Mouse (Mus musculus) CH12.LX (cell line): ENCODE measurements at regions not wholly inside any gene's neighbourhood (a gene's known extent, or its start where the extent isn't known, plus 50 kb on each side); places are given as distances from the start of the nearest gene placed in this dataset.

ENCODE experiments used
- DNase-seq: peaks from one replicate; pipeline ENCODE4 v3.0.0-alpha.2; 2013; ENCODE audit errors: extremely low read depth
- H3K27ac ChIP-seq: 2 replicates; pipeline ENCODE4 v1.5.1; 2012; ENCODE audit warnings: low read depth, mild to moderate bottlenecking, control low read depth, moderate library complexity; ENCODE audit not compliant: insufficient read depth
- H3K27me3 ChIP-seq: replicated peaks from 2 replicates; pipeline ENCODE3; 2012; ENCODE audit warnings: inconsistent platforms
- H3K36me3 ChIP-seq, 2 experiments: replicated peaks in 1 of 2; 2 replicates each; pipeline versions ENCODE3 to v1.6.1; 2012; ENCODE audit warnings: inconsistent platforms in 1 of 2, low read length in 1 of 2, mild to moderate bottlenecking in 1 of 2, mixed read lengths in 1 of 2, moderate library complexity in 1 of 2; ENCODE audit not compliant: control insufficient read depth in 1 of 2, insufficient read depth in 1 of 2
- H3K4me1 ChIP-seq, 2 experiments: 2 replicates each; pipeline ENCODE4 v1.6.1; 2012; ENCODE audit warnings: inconsistent platforms in 1 of 2, moderate library complexity in 1 of 2; ENCODE audit not compliant: insufficient read depth in 2 of 2, control insufficient read depth in 1 of 2
- H3K4me2 ChIP-seq: 2 replicates; pipeline ENCODE4 v1.6.1; 2012; ENCODE audit warnings: low read depth, mild to moderate bottlenecking, control low read depth; ENCODE audit not compliant: poor library complexity, insufficient read depth, severe bottlenecking
- H3K4me3 ChIP-seq, 3 experiments: fragments of 150-350 bp in 1 of 3; sonication (generic) in 1 of 3; replicated peaks in 1 of 3; 2 replicates each; pipeline versions ENCODE3 to v1.5.1; 2011 to 2012; ENCODE audit warnings: low read depth in 2 of 3, low read length in 2 of 3, mild to moderate bottlenecking in 2 of 3, moderate library complexity in 2 of 3, control low read depth in 1 of 3, improper control_type of control experiment in 1 of 3, inconsistent platforms in 1 of 3, mixed read lengths in 1 of 3; ENCODE audit not compliant: poor library complexity in 1 of 3
- H3K79me2 ChIP-seq: replicated peaks from 2 replicates; pipeline ENCODE4 v1.6.1; 2012; ENCODE audit warnings: mild to moderate bottlenecking, moderate library complexity; ENCODE audit not compliant: control insufficient read depth, poor library complexity, insufficient read depth, severe bottlenecking; ENCODE audit errors: extremely low read depth
- H3K9ac ChIP-seq: 2 replicates; pipeline ENCODE4 v1.6.1; 2012; ENCODE audit warnings: low read depth, mild to moderate bottlenecking, control low read depth, moderate library complexity; ENCODE audit not compliant: insufficient read depth
- H3K9me3 ChIP-seq: replicated peaks from 2 replicates; pipeline ENCODE3; 2012; ENCODE audit warnings: low read length, inconsistent platforms, mixed read lengths
- BHLHE40 ChIP-seq: IDR thresholded peaks from 2 replicates; pipeline ENCODE4 v1.6.1; 2011; ENCODE audit warnings: mild to moderate bottlenecking, low read depth, low read length, improper control_type of control experiment
- CHD2 ChIP-seq: IDR thresholded peaks from 2 replicates; pipeline ENCODE4 v1.6.1; 2011; ENCODE audit warnings: low read length, improper control_type of control experiment
- ELF1 ChIP-seq: IDR thresholded peaks from 2 replicates; pipeline ENCODE4 v1.6.1; 2014; ENCODE audit warnings: low read depth, mild to moderate bottlenecking, inconsistent platforms, low read length, improper control_type of control experiment
- ETS1 ChIP-seq: conservative IDR thresholded peaks from 2 replicates; pipeline ENCODE4 v1.6.1; 2012; ENCODE audit warnings: low read depth, mild to moderate bottlenecking, inconsistent platforms, low read length, improper control_type of control experiment, moderate library complexity
- HCFC1 ChIP-seq: IDR thresholded peaks from 2 replicates; pipeline ENCODE4 v1.6.1; 2012; ENCODE audit warnings: low read depth, mild to moderate bottlenecking, inconsistent platforms, low read length, improper control_type of control experiment
- MAZ ChIP-seq: IDR thresholded peaks from 2 replicates; pipeline ENCODE4 v1.6.1; 2012; ENCODE audit warnings: low read depth, mild to moderate bottlenecking, inconsistent platforms, low read length, improper control_type of control experiment, moderate library complexity
- MYC ChIP-seq: IDR thresholded peaks from 2 replicates; pipeline ENCODE4 v1.6.1; 2011; ENCODE audit warnings: low read depth, mild to moderate bottlenecking, improper control_type of control experiment, low read length
- RCOR1 ChIP-seq: conservative IDR thresholded peaks from 2 replicates; pipeline ENCODE4 v1.6.1; 2012; ENCODE audit warnings: low read depth, mild to moderate bottlenecking, inconsistent platforms, low read length, improper control_type of control experiment
- SMC3 ChIP-seq: IDR thresholded peaks from 2 replicates; pipeline ENCODE4 v1.6.1; 2011; ENCODE audit warnings: low read depth, low read length, improper control_type of control experiment
- TBP ChIP-seq: conservative IDR thresholded peaks from 2 replicates; pipeline ENCODE4 v1.6.1; 2011; ENCODE audit warnings: low read depth, low read length, improper control_type of control experiment
- USF2 ChIP-seq: conservative IDR thresholded peaks from 2 replicates; pipeline ENCODE4 v1.6.1; 2011; ENCODE audit warnings: low read depth, low read length, improper control_type of control experiment
- ZKSCAN1 ChIP-seq: IDR thresholded peaks from 2 replicates; pipeline ENCODE4 v1.6.1; 2012; ENCODE audit warnings: low read depth, inconsistent platforms, low read length, improper control_type of control experiment, borderline replicate concordance
- ZMIZ1 ChIP-seq: IDR thresholded peaks from 2 replicates; pipeline ENCODE4 v1.6.1; 2012; ENCODE audit warnings: low read depth, mild to moderate bottlenecking, inconsistent platforms, low read length, improper control_type of control experiment
- dilution Hi-C: fragments of 300-500 bp; cut with MboI; formaldehyde crosslinking; loops from 2 replicates; pipeline ENCODE4 v1.14.3; 2020; ENCODE audit warnings: low sequenced_read_pairs; ENCODE audit not compliant: extremely low pct_unique_long_range_greater_than_20kb, extremely low pct_ligation_motif_present
- in situ Hi-C: fragments of 300-500 bp; cut with MboI; formaldehyde crosslinking; loops from 3 replicates; pipeline ENCODE4 v1.14.3; 2019; ENCODE audit warnings: low sequenced_read_pairs, low pct_ligation_motif_present, low pct_unique_long_range_greater_than_20kb, mixed read lengths

DNA sequence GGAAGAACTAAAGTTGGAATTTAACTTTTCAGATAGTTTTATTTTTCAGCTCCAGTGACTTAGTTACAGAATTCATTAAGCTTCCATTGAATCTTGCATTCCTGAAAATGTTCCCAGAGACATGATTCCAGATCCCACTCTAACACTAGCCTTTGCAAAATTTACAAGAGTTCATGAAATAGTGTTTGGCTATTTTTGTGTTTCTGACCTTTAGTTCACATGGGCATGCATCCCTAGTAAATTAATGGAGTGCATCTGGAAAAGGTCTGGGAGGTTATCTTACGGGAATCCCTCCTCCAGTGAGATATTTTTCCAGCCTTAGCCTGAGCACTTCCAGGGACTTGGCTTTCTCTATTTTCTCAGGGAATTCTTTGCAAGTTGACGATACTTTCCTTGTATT lies 669.8 kb downstream of the Bckdhb start:
- H3K36me3 ChIP-seq = no peaks in the 10 kb centered on the region
- H3K9ac ChIP-seq = no peak overlapping the region
- in situ Hi-C loops (no loop called here), dilution Hi-C loops (no loop called here)
- DNase-seq = no peak
- no peaks in the 10 kb centered on the region for H3K9me3 ChIP-seq
- no peak overlapping the region for H3K4me2 ChIP-seq
- no peaks in the 10 kb centered on the region for H3K27me3 ChIP-seq
- TF ChIP-seq USF2 = no peak
- TF ChIP-seq MAZ = no peak
- TF ChIP-seq HCFC1 = no peak
- TF ChIP-seq SMC3 = no peak
- TF ChIP-seq MYC = no peak
- no peak for TF ChIP-seq BHLHE40
- no peak for TF ChIP-seq ELF1
- no peak for TF ChIP-seq TBP
- TF ChIP-seq ETS1 = no peak
- no peak for TF ChIP-seq ZKSCAN1
- no peak for TF ChIP-seq RCOR1
- TF ChIP-seq ZMIZ1 = no peak
- TF ChIP-seq CHD2 = no peak
- H3K27ac ChIP-seq = no peak overlapping the region
- H3K79me2 ChIP-seq = no peaks in the 10 kb centered on the region
- H3K4me1 ChIP-seq = no peaks in the 10 kb centered on the region
- H3K4me3 ChIP-seq = no peak overlapping the region
